Mouse (Mus musculus) CH12.LX (cell line): Measurements from ENCODE around the gene Dusp3.

Experiments used
- CTCF ChIP-seq, 2 experiments: IDR thresholded peaks in 1 of 2; conservative IDR thresholded peaks in 1 of 2; 2 replicates each; pipeline ENCODE4 v1.5.1; 2011 to 2012; ENCODE audit warnings: low read depth in 2 of 2, low read length in 2 of 2, improper control_type of control experiment in 1 of 2, inconsistent platforms in 1 of 2, mild to moderate bottlenecking in 1 of 2, moderate library complexity in 1 of 2
- EP300 ChIP-seq: IDR thresholded peaks from 2 replicates; pipeline ENCODE4 v1.6.1; 2011; ENCODE audit warnings: low read length, improper control_type of control experiment
- GABPA ChIP-seq: IDR thresholded peaks from 2 replicates; pipeline ENCODE4 v1.6.1; 2012; ENCODE audit warnings: low read depth, low read length, improper control_type of control experiment, inconsistent platforms; ENCODE audit not compliant: insufficient replicate concordance
- HCFC1 ChIP-seq: IDR thresholded peaks from 2 replicates; pipeline ENCODE4 v1.6.1; 2012; ENCODE audit warnings: low read depth, mild to moderate bottlenecking, inconsistent platforms, low read length, improper control_type of control experiment
- MAX ChIP-seq: IDR thresholded peaks from 2 replicates; pipeline ENCODE4 v1.6.1; 2011; ENCODE audit warnings: low read length, improper control_type of control experiment
- MXI1 ChIP-seq: IDR thresholded peaks from 2 replicates; pipeline ENCODE4 v1.6.1; 2011; ENCODE audit warnings: mild to moderate bottlenecking, low read depth, low read length, improper control_type of control experiment
- POLR2A ChIP-seq: IDR thresholded peaks from 2 replicates; pipeline ENCODE4 v1.6.1; 2011; ENCODE audit warnings: low read depth, mild to moderate bottlenecking, improper control_type of control experiment, low read length

DNA sequence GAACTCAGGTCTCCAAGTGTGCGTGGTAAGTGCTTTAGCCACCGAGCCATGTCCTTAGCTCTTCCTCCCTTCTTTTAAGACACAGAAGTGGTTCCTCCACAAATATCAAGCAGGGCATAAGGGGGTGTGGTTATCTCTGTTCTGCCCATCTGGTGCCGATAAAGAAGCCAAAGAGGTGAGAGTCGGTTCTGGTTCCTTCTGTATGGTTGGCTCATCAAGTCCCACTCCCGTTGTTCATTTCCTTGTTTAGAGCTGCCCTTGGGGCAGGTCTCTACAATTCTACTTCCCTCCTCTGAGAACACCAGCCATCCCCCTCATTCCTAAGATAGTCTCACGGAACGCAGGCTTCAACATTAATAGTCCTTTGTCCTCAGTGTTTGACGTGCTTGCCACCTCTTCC lies 7.3 kb upstream of the Dusp3 start:
- TF ChIP-seq HCFC1 (no peak), POLR2A (no peak), MXI1 (no peak), CTCF (conservative IDR thresholded peaks at IDR 0.05 in 1 of 2, IDR thresholded peaks at IDR 0.05 in 1 of 2; ENCODE audit: low read depth in 2 of 2, low read length in 2 of 2) (no peak), MAX (no peak), EP300 (no peak), GABPA (no peak)
